Mouse (Mus musculus): ENCODE data around the gene Ripk4. TPM values are rescaled to one million over a fixed set of nuclear protein-coding genes. Genes with fewer than 3 reads are reported as not detected.
A peak's percentile ranks its signal among the peaks of the same experiment; 100 is the strongest.

Gene Ripk4
- 8.0 and 9.7 TPM in 2 replicates for total RNA-seq (2012; rRNA removed)

- H3K9me3 ChIP-seq (ENCODE audit: control insufficient read depth, insufficient read depth, low read depth, low read length) = no peaks in the 10 kb centered on the region
- in situ Hi-C loops (cut with MboI; ENCODE audit: low sequenced_read_pairs in 2 of 2, unreplicated experiment in 2 of 2) = no loop called here
- DNase-seq (ENCODE audit: low read depth, low spot score) = peak; percentile 75
- peak within 1 kb of the TSS; percentile 74 for H3K9ac ChIP-seq (ENCODE audit: insufficient read depth, low read depth, low read length, poor library complexity, severe bottlenecking)
- peaks cover 0 to 8% of the 10 kb centered on the region in 2 experiments; a peak in 2 of 4 replicates for H3K4me1 ChIP-seq (ENCODE audit: control insufficient read depth in 2 of 2, insufficient read depth in 2 of 2, low read length in 2 of 2, poor library complexity in 1 of 2)
- H3K27ac ChIP-seq (ENCODE audit: insufficient read depth, low read depth, low read length, poor library complexity, severe bottlenecking) = no peak within 1 kb of the TSS
- H3K36me3 ChIP-seq (ENCODE audit: control insufficient read depth, insufficient read depth, low read length, poor library complexity, severe bottlenecking) = no peaks in the 10 kb centered on the region
- H3K4me3 ChIP-seq (ENCODE audit: insufficient read depth in 1 of 2, low read depth in 1 of 2, low read length in 2 of 2, poor library complexity in 1 of 2, severe bottlenecking in 1 of 2) = peak within 1 kb of the TSS; percentile 76 to 77
- TF ChIP-seq HCFC1 (IDR thresholded peaks at IDR 0.05; ENCODE audit: borderline replicate concordance, insufficient read depth, low read length) (0 out of 2 replicates have a peak, but pooled peaks have one; percentile 10), ZC3H11A (IDR thresholded peaks at IDR 0.05; ENCODE audit: borderline replicate concordance, low read depth, low read length) (no peak)
Measured at GRCm38 (mm10) chr16:97763061-97763989, at the start of gene Ripk4. Gene Ripk4, minus strand, starts transcription at chr16:97763787.

- H3K9ac ChIP-seq (ENCODE audit: insufficient read depth, low read depth, low read length, poor library complexity, severe bottlenecking) = no peak overlapping the region
- in situ Hi-C loops (cut with MboI; ENCODE audit: low sequenced_read_pairs in 2 of 2, unreplicated experiment in 2 of 2) = no loop called here
- no peaks in the 10 kb centered on the region for H3K4me1 ChIP-seq (ENCODE audit: control insufficient read depth in 2 of 2, insufficient read depth in 2 of 2, low read length in 2 of 2, poor library complexity in 1 of 2)
- H3K27ac ChIP-seq (ENCODE audit: insufficient read depth, low read depth, low read length, poor library complexity, severe bottlenecking) = no peak overlapping the region
- TF ChIP-seq ZNF384 (IDR thresholded peaks at IDR 0.05; ENCODE audit: low read depth, low read length) (no peak), MAFK (IDR thresholded peaks at IDR 0.05; ENCODE audit: insufficient read depth, low read depth, low read length) (no peak), HCFC1 (IDR thresholded peaks at IDR 0.05; ENCODE audit: borderline replicate concordance, insufficient read depth, low read length) (no peak), CHD2 (IDR thresholded peaks at IDR 0.05; ENCODE audit: low read depth, low read length) (no peak), ZC3H11A (IDR thresholded peaks at IDR 0.05; ENCODE audit: borderline replicate concordance, low read depth, low read length) (no peak)
- no peak overlapping the region for H3K4me3 ChIP-seq (ENCODE audit: insufficient read depth in 1 of 2, low read depth in 1 of 2, low read length in 2 of 2, poor library complexity in 1 of 2, severe bottlenecking in 1 of 2)
- H3K36me3 ChIP-seq (ENCODE audit: control insufficient read depth, insufficient read depth, low read length, poor library complexity, severe bottlenecking) = peaks cover 49% of the 10 kb centered on the region
- H3K9me3 ChIP-seq (ENCODE audit: control insufficient read depth, insufficient read depth, low read depth, low read length) = no peaks in the 10 kb centered on the region
- DNase-seq (ENCODE audit: low read depth, low spot score) = no peak
Measured at GRCm38 (mm10) chr16:97808881-97809280, 45.3 kb upstream of the Ripk4 start.

GRCm38 (mm10) chr16:97805646-97806045 is 42.1 kb upstream of the Ripk4 start:
- TF ChIP-seq CHD2 (IDR thresholded peaks at IDR 0.05; ENCODE audit: low read depth, low read length) (no peak), ZC3H11A (IDR thresholded peaks at IDR 0.05; ENCODE audit: borderline replicate concordance, low read depth, low read length) (no peak), ZNF384 (IDR thresholded peaks at IDR 0.05; ENCODE audit: low read depth, low read length) (no peak), HCFC1 (IDR thresholded peaks at IDR 0.05; ENCODE audit: borderline replicate concordance, insufficient read depth, low read length) (no peak), MAFK (IDR thresholded peaks at IDR 0.05; ENCODE audit: insufficient read depth, low read depth, low read length) (no peak)
- Histone ChIP-seq H3K36me3 (ENCODE audit: control insufficient read depth, insufficient read depth, low read length, poor library complexity, severe bottlenecking) (peaks cover 39% of the 10 kb centered on the region), H3K27ac (ENCODE audit: insufficient read depth, low read depth, low read length, poor library complexity, severe bottlenecking) (no peak overlapping the region), H3K4me3 (ENCODE audit: insufficient read depth in 1 of 2, low read depth in 1 of 2, low read length in 2 of 2, poor library complexity in 1 of 2, severe bottlenecking in 1 of 2) (no peak overlapping the region), H3K9me3 (ENCODE audit: control insufficient read depth, insufficient read depth, low read depth, low read length) (no peaks in the 10 kb centered on the region), H3K4me1 (ENCODE audit: control insufficient read depth in 2 of 2, insufficient read depth in 2 of 2, low read length in 2 of 2, poor library complexity in 1 of 2) (no peaks in the 10 kb centered on the region), H3K9ac (ENCODE audit: insufficient read depth, low read depth, low read length, poor library complexity, severe bottlenecking) (no peak overlapping the region)
- in situ Hi-C loops (cut with MboI; ENCODE audit: low sequenced_read_pairs in 2 of 2, unreplicated experiment in 2 of 2) = no loop called here
- DNase-seq (ENCODE audit: low read depth, low spot score) = no peak

GRCm38 (mm10) chr16:97804680-97805547 is 41.3 kb upstream of the Ripk4 start:
- peaks cover 37% of the 10 kb centered on the region for H3K36me3 ChIP-seq (ENCODE audit: control insufficient read depth, insufficient read depth, low read length, poor library complexity, severe bottlenecking)
- no peaks in the 10 kb centered on the region for H3K4me1 ChIP-seq (ENCODE audit: control insufficient read depth in 2 of 2, insufficient read depth in 2 of 2, low read length in 2 of 2, poor library complexity in 1 of 2)
- no peak overlapping the region for H3K9ac ChIP-seq (ENCODE audit: insufficient read depth, low read depth, low read length, poor library complexity, severe bottlenecking)
- no peak overlapping the region for H3K27ac ChIP-seq (ENCODE audit: insufficient read depth, low read depth, low read length, poor library complexity, severe bottlenecking)
- in situ Hi-C loops (cut with MboI; ENCODE audit: low sequenced_read_pairs in 2 of 2, unreplicated experiment in 2 of 2) = no loop called here
- H3K9me3 ChIP-seq (ENCODE audit: control insufficient read depth, insufficient read depth, low read depth, low read length) = no peaks in the 10 kb centered on the region
- H3K4me3 ChIP-seq (ENCODE audit: insufficient read depth in 1 of 2, low read depth in 1 of 2, low read length in 2 of 2, poor library complexity in 1 of 2, severe bottlenecking in 1 of 2) = no peak overlapping the region
- TF ChIP-seq ZC3H11A (IDR thresholded peaks at IDR 0.05; ENCODE audit: borderline replicate concordance, low read depth, low read length) (0 out of 2 replicates have a peak, but pooled peaks have one; percentile 23), MAFK (IDR thresholded peaks at IDR 0.05; ENCODE audit: insufficient read depth, low read depth, low read length) (no peak)
- DNase-seq (ENCODE audit: low read depth, low spot score) = peak; percentile 44

Data from ES-E14 (cell line).